Mouse (Mus musculus) MEL (cell line): ENCODE results near the gene Rmnd5b. TPM values are rescaled to one million over a fixed set of nuclear protein-coding genes. Genes with fewer than 3 reads are reported as not detected.

Experiments
- DNase-seq: peaks from one replicate; pipeline ENCODE4 v3.0.0; 2011; ENCODE audit warnings: low read depth, low spot score
- H3K27ac ChIP-seq: 2 replicates; pipeline ENCODE4 v1.5.1; 2012; ENCODE audit warnings: low read depth, mild to moderate bottlenecking, control low read depth, low read length, moderate library complexity; ENCODE audit not compliant: control insufficient read depth
- H3K27me3 ChIP-seq, 2 experiments: fragments of 150-350 bp in 1 of 2; sonication (generic) in 1 of 2; 2 replicates each; pipeline ENCODE4 v1.6.1; 2012; ENCODE audit warnings: low read length in 2 of 2, mild to moderate bottlenecking in 2 of 2, improper control_type of control experiment in 1 of 2, moderate library complexity in 1 of 2; ENCODE audit not compliant: insufficient read depth in 2 of 2, control insufficient read depth in 1 of 2
- H3K36me3 ChIP-seq, 2 experiments: 2 replicates each; pipeline ENCODE4 v1.6.1; 2012 to 2014; ENCODE audit warnings: low read length in 2 of 2, improper control_type of control experiment in 1 of 2, inconsistent platforms in 1 of 2, mild to moderate bottlenecking in 1 of 2; ENCODE audit not compliant: insufficient read depth in 2 of 2, control insufficient read depth in 1 of 2
- H3K4me1 ChIP-seq, 2 experiments: fragments of 150-350 bp in 1 of 2; sonication (generic) in 1 of 2; 2 replicates each; pipeline ENCODE4 v1.6.1; 2012; ENCODE audit warnings: low read length in 2 of 2, improper control_type of control experiment in 1 of 2, mild to moderate bottlenecking in 1 of 2; ENCODE audit not compliant: insufficient read depth in 2 of 2, control insufficient read depth in 1 of 2
- H3K4me3 ChIP-seq, 2 experiments: fragments of 150-350 bp in 1 of 2; sonication (generic) in 1 of 2; 2 replicates each; pipeline ENCODE4 v1.5.1; 2012; ENCODE audit warnings: low read depth in 2 of 2, low read length in 2 of 2, mild to moderate bottlenecking in 2 of 2, moderate library complexity in 2 of 2, control low read depth in 1 of 2, improper control_type of control experiment in 1 of 2; ENCODE audit not compliant: control insufficient read depth in 1 of 2, insufficient read depth in 1 of 2
- H3K79me2 ChIP-seq: 2 replicates; pipeline ENCODE4 v1.6.1; 2012; ENCODE audit warnings: mild to moderate bottlenecking, low read length, moderate library complexity; ENCODE audit not compliant: control insufficient read depth, poor library complexity, insufficient read depth
- H3K9ac ChIP-seq: 2 replicates; pipeline ENCODE4 v1.6.1; 2012; ENCODE audit warnings: low read depth, mild to moderate bottlenecking, control low read depth, low read length, moderate library complexity; ENCODE audit not compliant: control insufficient read depth, poor library complexity, severe bottlenecking
- H3K9me3 ChIP-seq: fragments of 150-350 bp; sonication (generic); replicated peaks from 2 replicates; pipeline ENCODE4 v1.6.1; 2012; ENCODE audit warnings: mild to moderate bottlenecking, low read length, improper control_type of control experiment, moderate library complexity; ENCODE audit not compliant: insufficient read depth
- CHD2 ChIP-seq: IDR thresholded peaks from 2 replicates; pipeline ENCODE4 v1.6.1; 2011; ENCODE audit warnings: low read length, improper control_type of control experiment
- CTCF ChIP-seq, 3 experiments: IDR thresholded peaks in 2 of 3; conservative IDR thresholded peaks in 1 of 3; 2 replicates each; pipeline ENCODE4 v1.5.1; 2011 to 2012; ENCODE audit warnings: low read length in 3 of 3, low read depth in 2 of 3, mild to moderate bottlenecking in 2 of 3, improper control_type of control experiment in 1 of 3, inconsistent platforms in 1 of 3, mixed read lengths in 1 of 3, moderate library complexity in 1 of 3; ENCODE audit not compliant: control insufficient read depth in 1 of 3, insufficient read depth in 1 of 3, poor library complexity in 1 of 3, severe bottlenecking in 1 of 3
- EP300 ChIP-seq, 2 experiments: IDR thresholded peaks; 2 replicates each; pipeline ENCODE4 v1.6.1; 2011; ENCODE audit warnings: improper control_type of control experiment in 2 of 2, low read length in 2 of 2, low read depth in 1 of 2, mild to moderate bottlenecking in 1 of 2
- ETS1 ChIP-seq: IDR thresholded peaks from 2 replicates; pipeline ENCODE4 v1.6.1; 2012; ENCODE audit warnings: low read depth, mild to moderate bottlenecking, inconsistent platforms, low read length, improper control_type of control experiment, moderate library complexity
- GABPA ChIP-seq: IDR thresholded peaks from 2 replicates; pipeline ENCODE4 v1.6.1; 2012; ENCODE audit warnings: low read depth, mild to moderate bottlenecking, inconsistent platforms, low read length, improper control_type of control experiment, moderate library complexity
- GATA1 ChIP-seq: IDR thresholded peaks from 2 replicates; pipeline ENCODE4 v1.6.1; 2011; ENCODE audit warnings: low read depth, low read length, improper control_type of control experiment
- MAX ChIP-seq: IDR thresholded peaks from 2 replicates; pipeline ENCODE4 v1.6.1; 2011; ENCODE audit warnings: low read length, improper control_type of control experiment
- MEF2A ChIP-seq: IDR thresholded peaks from 2 replicates; pipeline ENCODE4 v1.6.1; 2014; ENCODE audit warnings: low read depth, mild to moderate bottlenecking, inconsistent platforms, low read length, improper control_type of control experiment; ENCODE audit not compliant: poor library complexity, insufficient replicate concordance, severe bottlenecking; ENCODE audit errors: extremely low read depth
- POLR2AphosphoS2 ChIP-seq: IDR thresholded peaks from 2 replicates; pipeline ENCODE4 v1.6.1; 2011; ENCODE audit warnings: low read length, improper control_type of control experiment
- RCOR1 ChIP-seq: IDR thresholded peaks from 2 replicates; pipeline ENCODE4 v1.6.1; 2012; ENCODE audit warnings: low read depth, mild to moderate bottlenecking, inconsistent platforms, low read length, improper control_type of control experiment
- SIN3A ChIP-seq: IDR thresholded peaks from 2 replicates; pipeline ENCODE4 v1.6.1; 2012; ENCODE audit warnings: low read length, improper control_type of control experiment, inconsistent platforms
- TBP ChIP-seq: IDR thresholded peaks from 2 replicates; pipeline ENCODE4 v1.8.0; 2011; ENCODE audit warnings: low read depth, low read length, improper control_type of control experiment
- UBTF ChIP-seq: IDR thresholded peaks from 2 replicates; pipeline ENCODE4 v1.6.1; 2012; ENCODE audit warnings: low read depth, mild to moderate bottlenecking, inconsistent platforms, low read length, improper control_type of control experiment, moderate library complexity, borderline replicate concordance; ENCODE audit not compliant: insufficient read depth
- USF1 ChIP-seq: IDR thresholded peaks from 2 replicates; pipeline ENCODE4 v1.6.1; 2014; ENCODE audit warnings: low read depth, mild to moderate bottlenecking, inconsistent platforms, low read length, improper control_type of control experiment, moderate library complexity
- USF2 ChIP-seq, 2 experiments: IDR thresholded peaks; 2 replicates each; pipeline ENCODE4 v1.6.1; 2011 to 2012; ENCODE audit warnings: improper control_type of control experiment in 2 of 2, low read length in 2 of 2, borderline replicate concordance in 1 of 2, inconsistent platforms in 1 of 2, low read depth in 1 of 2, mild to moderate bottlenecking in 1 of 2; ENCODE audit not compliant: insufficient read depth in 1 of 2
- ZKSCAN1 ChIP-seq: IDR thresholded peaks from 2 replicates; pipeline ENCODE4 v1.6.1; 2012; ENCODE audit warnings: low read depth, mild to moderate bottlenecking, inconsistent platforms, low read length, improper control_type of control experiment, moderate library complexity
- ZMIZ1 ChIP-seq: IDR thresholded peaks from 2 replicates; pipeline ENCODE4 v1.6.1; 2012; ENCODE audit warnings: low read depth, mild to moderate bottlenecking, inconsistent platforms, low read length, improper control_type of control experiment, moderate library complexity
- polyA plus RNA-seq, 2 experiments: library from polyadenylated mRNA; stranded (reverse) in 1 of 2; unstranded in 1 of 2; fragments of >175 nt in 1 of 2; fragments of >200 nt in 1 of 2; gene quantifications; 2 replicates each; pipeline versions ENCODE4 v1.2.1 to v1.2.4; 2012; ENCODE audit warnings: low replicate concordance in 2 of 2, low read depth in 1 of 2; ENCODE audit not compliant: insufficient read length in 2 of 2, insufficient read depth in 1 of 2, missing spikeins in 1 of 2
- total RNA-seq: library from RNA; depleted of rRNA; stranded (reverse); fragments of 300-350 nt; gene quantifications from 2 replicates; pipeline ENCODE4 v1.2.3, GENCODE M21; 2012

The Rmnd5b gene
- total and polyA plus RNA-seq, 3 experiments, result 52.5 to 63.0 TPM; not detected in 1

GRCm38 (mm10) chr11:51645293-51645692 is 9.6 kb upstream of the Rmnd5b start:
- H3K79me2 ChIP-seq, result peaks cover under 1% of the 10 kb centered on the region; the same call in 1 of the 2 replicates
- H3K27ac ChIP-seq, result no peak overlapping the region
- no peak overlapping the region for H3K4me3 ChIP-seq
- H3K9ac ChIP-seq, result no peak overlapping the region
- no peaks in the 10 kb centered on the region for H3K27me3 ChIP-seq
- no peak for TF ChIP-seq ETS1
- no peak for TF ChIP-seq EP300 (IDR thresholded peaks at IDR 0.05; ENCODE audit: low read depth in 1 of 2, low read length in 2 of 2)
- TF ChIP-seq GATA1, result no peak
- no peak for TF ChIP-seq CTCF (IDR thresholded peaks at IDR 0.05 in 2 of 3, conservative IDR thresholded peaks at IDR 0.05 in 1 of 3; ENCODE audit: control insufficient read depth in 1 of 3, insufficient read depth in 1 of 3, low read depth in 2 of 3, low read length in 3 of 3, poor library complexity in 1 of 3, severe bottlenecking in 1 of 3)
- no peak for TF ChIP-seq MAX
- TF ChIP-seq TBP, result no peak
- no peak for TF ChIP-seq ZKSCAN1
- no peak for TF ChIP-seq GABPA
- TF ChIP-seq USF2 (IDR thresholded peaks at IDR 0.05; ENCODE audit: borderline replicate concordance in 1 of 2, insufficient read depth in 1 of 2, low read depth in 1 of 2, low read length in 2 of 2), result no peak
- TF ChIP-seq ZMIZ1, result no peak
- no peak for TF ChIP-seq RCOR1
- no peak for TF ChIP-seq POLR2AphosphoS2
- no peak for TF ChIP-seq CHD2
- TF ChIP-seq MEF2A, result no peak
- H3K36me3 ChIP-seq, result no peaks in the 10 kb centered on the region
- DNase-seq, result no peak
- H3K9me3 ChIP-seq, result no peaks in the 10 kb centered on the region
- H3K4me1 ChIP-seq, result peaks cover 1 to 2% of the 10 kb centered on the region in 2 experiments; a peak in 1 of 4 replicates

- Histone ChIP-seq H3K9ac (no peak overlapping the region), H3K27ac (no peak overlapping the region), H3K4me1 (no peaks in the 10 kb centered on the region), H3K79me2 (no peaks in the 10 kb centered on the region), H3K27me3 (no peaks in the 10 kb centered on the region), H3K4me3 (no peak overlapping the region), H3K36me3 (no peaks in the 10 kb centered on the region), H3K9me3 (no peaks in the 10 kb centered on the region)
- peak; percentile 78 for DNase-seq
- TF ChIP-seq TBP (peak; percentile 65), RCOR1 (peak; percentile 59; the same call in 1 of the 2 replicates), SIN3A (0 out of 2 replicates have a peak, but pooled peaks have one; percentile 41), USF1 (no peak), ETS1 (peak; percentile 53; the same call in 1 of the 2 replicates), EP300 (IDR thresholded peaks at IDR 0.05; ENCODE audit: low read depth in 1 of 2, low read length in 2 of 2) (peak in 1 of 2 experiments; percentile 38; a peak in 1 of 4 replicates), UBTF (0 out of 2 replicates have a peak, but pooled peaks have one; percentile 53), MAX (no peak)
These were observed 8.5 kb upstream of the Rmnd5b start for GRCm38 (mm10) chr11:51644217-51644616.
